Mouse (Mus musculus) cerebellum, adult 2 months (tissue): Measurements from ENCODE around the gene P2rx5.

Experiments used
- CTCF ChIP-seq: fragments of 200-500 bp; IDR thresholded peaks from 2 replicates; pipeline ENCODE4 v1.5.1; 2011; ENCODE audit warnings: low read depth, mild to moderate bottlenecking, control low read depth, low read length, moderate library complexity, borderline replicate concordance; ENCODE audit not compliant: insufficient read depth
- POLR2A ChIP-seq: fragments of 200-500 bp; IDR thresholded peaks from 2 replicates; pipeline ENCODE4 v1.6.1; 2011; ENCODE audit warnings: low read length, control low read depth, borderline replicate concordance; ENCODE audit not compliant: insufficient read depth

- TF ChIP-seq POLR2A = no peak
- TF ChIP-seq CTCF = no peak
Observed at GRCm38 (mm10) chr11:73136587-73136986, 23.6 kb upstream of the P2rx5 start.
